Mouse (Mus musculus) G1E (cell line): ENCODE measurements around the gene Nfatc2.

Source experiments
- CTCF ChIP-seq: IDR thresholded peaks from 2 replicates; pipeline ENCODE4 v1.5.1; 2012; ENCODE audit warnings: low read depth, low read length, inconsistent platforms, mixed read lengths
- GATA1 ChIP-seq: IDR thresholded peaks from 2 replicates; pipeline ENCODE4 v1.6.1; 2012; ENCODE audit warnings: borderline replicate concordance, low read length, inconsistent platforms, mixed read lengths
- GATA2 ChIP-seq: IDR thresholded peaks from 2 replicates; pipeline ENCODE4 v1.6.1; 2012; ENCODE audit warnings: low read depth, low read length, inconsistent platforms, borderline replicate concordance
- POLR2AphosphoS5 ChIP-seq: IDR thresholded peaks from 2 replicates; pipeline ENCODE4 v1.6.1; 2012; ENCODE audit warnings: low read depth, low read length, inconsistent platforms; ENCODE audit not compliant: insufficient replicate concordance
- TAL1 ChIP-seq: conservative IDR thresholded peaks from 2 replicates; pipeline ENCODE4 v1.6.1; 2012; ENCODE audit warnings: low read depth, low read length, inconsistent platforms, mixed read lengths

- TF ChIP-seq POLR2AphosphoS5: no peak
- no peak for TF ChIP-seq CTCF
- TF ChIP-seq GATA1: no peak
- no peak for TF ChIP-seq TAL1
- no peak for TF ChIP-seq GATA2
Observed at GRCm38 (mm10) chr2:168433392-168433791, 168.1 kb downstream of the Nfatc2 start.
